Mouse (Mus musculus) heart, postnatal 0 days (tissue): ENCODE measurements around the gene Nipsnap1. TPM values are rescaled to one million over a fixed set of nuclear protein-coding genes. Genes with fewer than 3 reads are reported as not detected.
A peak's percentile ranks its signal among the peaks of the same experiment; 100 is the strongest.

Experiments
- ATAC-seq: fragments of 200-750 bp; cut with Nextera tagmentation; 2 replicates; pipeline ENCODE4 v1.8.0; 2017; ENCODE audit warnings: low read depth, moderate number of reproducible peaks, moderate library complexity; ENCODE audit not compliant: insufficient read depth
- DNase-seq: peaks from one replicate; pipeline ENCODE4 v3.0.0-alpha.2; 2016; ENCODE audit warnings: low spot score
- H3K27ac ChIP-seq: fragments of 300-500 bp; sonication (generic); 2 replicates; pipeline ENCODE4 v1.5.1; 2014; ENCODE audit warnings: low read depth, mild to moderate bottlenecking
- H3K27me3 ChIP-seq: fragments of 300-500 bp; sonication (generic); 2 replicates; pipeline ENCODE4 v1.6.1; 2014; ENCODE audit warnings: low read length, mixed read lengths; ENCODE audit not compliant: control insufficient read depth, insufficient read depth
- H3K36me3 ChIP-seq: fragments of 300-500 bp; sonication (generic); replicated peaks from 2 replicates; pipeline ENCODE4 v1.6.1; 2014; ENCODE audit warnings: low read length, mixed read lengths; ENCODE audit not compliant: control insufficient read depth, insufficient read depth
- H3K4me1 ChIP-seq: fragments of 300-500 bp; sonication (generic); 2 replicates; pipeline ENCODE4 v1.6.1; 2014; ENCODE audit warnings: antibody characterized with exemption; ENCODE audit not compliant: control insufficient read depth, insufficient read depth
- H3K4me2 ChIP-seq: fragments of 300-500 bp; sonication (generic); 2 replicates; pipeline ENCODE4 v1.6.1; 2014; ENCODE audit warnings: low read depth, mild to moderate bottlenecking, low read length, moderate library complexity
- H3K4me3 ChIP-seq: fragments of 300-500 bp; sonication (generic); 2 replicates; pipeline ENCODE4 v1.5.1; 2014; ENCODE audit warnings: low read depth, low read length
- H3K9ac ChIP-seq: fragments of 300-500 bp; sonication (generic); replicated peaks from 2 replicates; pipeline ENCODE4 v1.6.1; 2014; ENCODE audit warnings: low read depth, low read length, mixed read lengths
- H3K9me3 ChIP-seq: fragments of 300-500 bp; sonication (generic); replicated peaks from 2 replicates; pipeline ENCODE4 v1.6.1; 2016; ENCODE audit warnings: low read length; ENCODE audit not compliant: control insufficient read depth
- CTCF ChIP-seq: IDR thresholded peaks from 2 replicates; pipeline ENCODE4 v1.5.1; 2016; ENCODE audit warnings: antibody characterized with exemption, control low read depth, low read depth
- EP300 ChIP-seq: IDR thresholded peaks from 2 replicates; pipeline ENCODE4 v1.6.1; 2016; ENCODE audit warnings: antibody characterized with exemption, low read depth
- WGBS: fragments of 180-500 bp; shearing (Covaris S2); extraction: QIAGEN DNeasy Blood & Tissue Kit; methylation state at CpG from one replicate; pipeline ENCODE4 v1.1.7; 2014; 5-methylcytosine and 5-hydroxymethylcytosine counted together
- polyA plus RNA-seq: library from polyadenylated mRNA; unstranded; fragments of >200 nt; fragmentation: Nextera tagmentation; extraction: Ambion mirVana; gene quantifications from 2 replicates; pipeline ENCODE4 v1.2.1, GENCODE M21; 2015
- total RNA-seq: library from RNA; depleted of rRNA; stranded (reverse); fragments of >200 nt; gene quantifications from 2 replicates; pipeline ENCODE4 v1.2.3, GENCODE M21; 2014; ENCODE audit warnings: low replicate concordance

Nipsnap1 gene
- total and polyA plus RNA-seq, 2 experiments from 2014 or later, result 7.4 to 10.1 TPM

- H3K9ac ChIP-seq, result no peak overlapping the region
These were observed 40.3 kb upstream of the Nipsnap1 start for GRCm38 (mm10) chr11:4833295-4833939.

GRCm38 (mm10) chr11:4835436-4835835 lies 38.3 kb upstream of the Nipsnap1 start:
- ATAC-seq (no peak), DNase-seq (no peak)
- 68% methylated on average over 6 of the region's 6 CpGs for WGBS
- TF ChIP-seq CTCF (no peak), EP300 (no peak)
- H3K4me1 ChIP-seq, result no peaks in the 10 kb centered on the region
- H3K4me2 ChIP-seq, result no peak overlapping the region
- no peaks in the 10 kb centered on the region for H3K27me3 ChIP-seq
- no peaks in the 10 kb centered on the region for H3K9me3 ChIP-seq
- no peak overlapping the region for H3K9ac ChIP-seq
- H3K36me3 ChIP-seq, result no peaks in the 10 kb centered on the region
- no peak overlapping the region for H3K4me3 ChIP-seq
- no peak overlapping the region for H3K27ac ChIP-seq

More at GRCm38 (mm10) chr11:4833295-4833939, 40.3 kb upstream of the Nipsnap1 start:
- H3K9me3 ChIP-seq, result no peaks in the 10 kb centered on the region
- H3K4me2 ChIP-seq, result no peak overlapping the region
- no peak for DNase-seq
- WGBS, result 71% methylated on average over 3 of the region's 3 CpGs
- TF ChIP-seq CTCF, result no peak
- no peak overlapping the region for H3K4me3 ChIP-seq
- peaks cover 6% of the 10 kb centered on the region; the same call in 1 of the 2 replicates for H3K36me3 ChIP-seq
- H3K27ac ChIP-seq, result no peak overlapping the region
- ATAC-seq, result no peak
- no peaks in the 10 kb centered on the region for H3K27me3 ChIP-seq
- H3K4me1 ChIP-seq, result no peaks in the 10 kb centered on the region

- H3K27ac ChIP-seq, result no peak overlapping the region
- no peak overlapping the region for H3K4me2 ChIP-seq
- no peak overlapping the region for H3K4me3 ChIP-seq
- peak; percentile 67; the same call in 1 of the 2 replicates for ATAC-seq
- WGBS, result 52% methylated on average over 6 of the region's 6 CpGs
- no peak overlapping the region for H3K9ac ChIP-seq
- H3K4me1 ChIP-seq, result no peaks in the 10 kb centered on the region
- H3K27me3 ChIP-seq, result no peaks in the 10 kb centered on the region
- peak; percentile 63 for TF ChIP-seq CTCF
- no peak for TF ChIP-seq EP300
- H3K36me3 ChIP-seq, result no peaks in the 10 kb centered on the region
- no peaks in the 10 kb centered on the region for H3K9me3 ChIP-seq
- DNase-seq, result peak; percentile 34
These were observed 37.0 kb upstream of the Nipsnap1 start for GRCm38 (mm10) chr11:4836755-4837154.

- 56% methylated on average over 5 of the region's 5 CpGs for WGBS
- Histone ChIP-seq H3K4me1 (no peaks in the 10 kb centered on the region), H3K36me3 (no peaks in the 10 kb centered on the region), H3K27ac (no peak overlapping the region), H3K4me2 (no peak overlapping the region), H3K27me3 (no peaks in the 10 kb centered on the region), H3K4me3 (no peak overlapping the region), H3K9me3 (no peaks in the 10 kb centered on the region), H3K9ac (no peak overlapping the region)
- DNase-seq (no peak), ATAC-seq (no peak)
- no peak for TF ChIP-seq CTCF
- TF ChIP-seq EP300, result no peak
These were observed 36.4 kb upstream of the Nipsnap1 start for GRCm38 (mm10) chr11:4837342-4837741.

- Histone ChIP-seq H3K4me2 (no peak overlapping the region), H3K4me3 (no peak overlapping the region), H3K4me1 (no peaks in the 10 kb centered on the region), H3K9ac (no peak overlapping the region), H3K9me3 (no peaks in the 10 kb centered on the region), H3K27ac (no peak overlapping the region), H3K36me3 (no peaks in the 10 kb centered on the region), H3K27me3 (no peaks in the 10 kb centered on the region)
- TF ChIP-seq EP300 (no peak), CTCF (no peak)
- ATAC-seq, result no peak
- DNase-seq, result no peak
- 83% methylated on average over 1 of the region's 1 CpGs for WGBS
These were observed 35.5 kb upstream of the Nipsnap1 start for GRCm38 (mm10) chr11:4838235-4838634.

GRCm38 (mm10) chr11:4840942-4841526 lies 32.7 kb upstream of the Nipsnap1 start:
- 74% methylated on average over 3 of the region's 3 CpGs for WGBS
- no peak for ATAC-seq

More at GRCm38 (mm10) chr11:4840942-4841526, 32.7 kb upstream of the Nipsnap1 start:
- H3K4me2 ChIP-seq, result no peak overlapping the region
- no peak for DNase-seq
- H3K9ac ChIP-seq, result no peak overlapping the region
- H3K4me1 ChIP-seq, result no peaks in the 10 kb centered on the region
- no peaks in the 10 kb centered on the region for H3K9me3 ChIP-seq
- no peak overlapping the region for H3K4me3 ChIP-seq
- H3K27ac ChIP-seq, result no peak overlapping the region
- H3K27me3 ChIP-seq, result no peaks in the 10 kb centered on the region
- TF ChIP-seq EP300 (no peak), CTCF (no peak)
- H3K36me3 ChIP-seq, result no peaks in the 10 kb centered on the region
